Mouse (Mus musculus) activated CD4-positive, CD25-positive, alpha-beta regulatory T cell, adult 9 weeks (primary cell): ENCODE measurements around the gene Ms4a6d. TPM values are rescaled to one million over a fixed set of nuclear protein-coding genes. Genes with fewer than 3 reads are reported as not detected.

ENCODE experiments used
- polyA plus RNA-seq: library from polyadenylated mRNA; unstranded; fragments of 100-300 nt; shearing (Covaris generic); gene quantifications from one replicate; pipeline ENCODE4 v1.2.1, GENCODE M21; 2017

The Ms4a6d gene
- 15.4 TPM for polyA plus RNA-seq

GRCm38 (mm10) chr19:11604603-11605002 lies at the start of gene Ms4a6d:
Gene Ms4a6d, minus strand, starts transcription at chr19:11604849.

DNA sequence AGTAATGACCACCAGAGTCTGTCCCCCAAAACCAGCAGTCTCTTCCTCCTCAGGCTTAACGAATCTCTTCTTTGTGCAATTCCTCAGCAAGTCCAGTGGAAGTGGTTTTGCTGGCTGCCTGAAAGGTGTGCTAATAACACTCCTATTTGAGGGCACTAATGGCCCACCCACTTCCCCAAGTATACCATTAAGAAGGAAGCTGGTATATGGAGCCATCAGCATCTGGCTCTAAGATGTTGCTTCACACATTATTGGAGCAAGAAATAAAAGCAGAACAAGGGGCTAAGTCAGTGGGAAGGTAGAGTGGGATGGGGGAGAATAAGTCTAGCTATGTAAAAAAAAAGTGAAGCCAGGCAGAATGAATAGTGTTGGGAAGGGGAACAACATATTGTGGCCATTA lies 36.1 kb upstream of the Ms4a6d start, which contains the start of gene Ms4a3:
Gene Ms4a3 (minus strand): TSS at position 120 of the 400 bp plus-strand sequence.

GRCm38 (mm10) chr19:11623551-11623950 lies 18.9 kb upstream of the Ms4a6d start, which contains the start of gene Ms4a2:
Gene Ms4a2, minus strand, starts transcription at chr19:11623719.

Other genes with a start within 250 kb of the Ms4a6d start
- 1.5 TPM for gene Ms4a4a, start 229.3 kb downstream of the Ms4a6d start, polyA plus RNA-seq
- 118 TPM for gene Ms4a4c, start 200.1 kb downstream of the Ms4a6d start, polyA plus RNA-seq
- gene Ms4a4b, start 161.3 kb downstream of the Ms4a6d start, polyA plus RNA-seq: 3,895 TPM
- gene Ms4a6c, start 135.5 kb downstream of the Ms4a6d start, polyA plus RNA-seq: 19.0 TPM
- 287 TPM for gene Gm8369, start 118.9 kb downstream of the Ms4a6d start, polyA plus RNA-seq
- 1,152 TPM for gene Ms4a6b, start 88.3 kb downstream of the Ms4a6d start, polyA plus RNA-seq
- 5.7 TPM for gene Ms4a4d, start 68.0 kb downstream of the Ms4a6d start, polyA plus RNA-seq
- 0.18 TPM for gene Ms4a2, start 18.9 kb upstream of the Ms4a6d start, polyA plus RNA-seq
- gene Ms4a3, start 36.0 kb upstream of the Ms4a6d start, polyA plus RNA-seq: not detected
- not detected for gene Oosp2, start 55.7 kb upstream of the Ms4a6d start, polyA plus RNA-seq
- gene Oosp1, start 86.3 kb upstream of the Ms4a6d start, polyA plus RNA-seq: not detected
- gene Oosp3, start 92.2 kb upstream of the Ms4a6d start, polyA plus RNA-seq: not detected
- not detected for gene Gif, start 142.7 kb upstream of the Ms4a6d start, polyA plus RNA-seq
- 51.6 TPM for gene Mrpl16, start 165.5 kb upstream of the Ms4a6d start, polyA plus RNA-seq
- gene Stx3, start 214.6 kb upstream of the Ms4a6d start, polyA plus RNA-seq: 2.0 TPM
- gene Olfr1417, start 234.4 kb upstream of the Ms4a6d start, polyA plus RNA-seq: not detected